ENCODE assay signal across 7 mouse cellular contexts in the genomic region with DNA sequence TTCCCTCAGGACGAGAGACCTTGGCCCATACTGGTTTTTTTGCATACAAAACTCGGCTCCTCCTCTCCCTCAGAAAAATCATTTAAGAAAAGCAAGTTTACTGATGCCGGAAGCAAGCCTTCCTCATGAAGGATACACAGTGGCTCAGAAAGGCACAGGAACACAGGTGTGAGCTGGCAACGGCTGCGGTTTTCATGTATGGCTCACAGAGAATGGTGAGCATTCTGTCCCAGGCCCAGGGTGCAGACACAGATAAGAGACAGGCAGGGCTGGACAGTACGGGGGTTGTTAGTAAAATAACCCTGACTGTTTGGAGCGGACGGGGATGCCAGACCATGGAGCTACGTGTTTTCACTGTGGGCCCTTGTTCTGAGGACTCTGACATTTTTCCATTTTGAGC. TPM values are rescaled to one million over a fixed set of nuclear protein-coding genes. Genes with fewer than 3 reads are reported as not detected.
DNase-seq lines count a peak whose midpoint lies in the region; ATAC-seq lines count a peak whose summit lies in the region.

No protein-coding gene starts in this region.

- H3K27ac ChIP-seq in limb, embryonic 13.5 days = 0 out of 2 replicates have a peak overlapping the region, but pooled peaks have one; percentile 45
- no peak overlapping the region for H3K27ac ChIP-seq in limb, embryonic 10.5 days
- peak overlapping the region; percentile 48 for H3K27ac ChIP-seq in forebrain, embryonic 16.5 days (ENCODE audit: low read length)
- H3K27ac ChIP-seq in stomach, embryonic 15.5 days = no peak overlapping the region

- no peak for DNase-seq in limb, embryonic 10.5 days (ENCODE audit: low spot score)
- DNase-seq in brain, adult 2 months (ENCODE audit: low read depth, low spot score) = peak; percentile 52
- DNase-seq in ovary, postnatal 36 days (ENCODE audit: low spot score) = no peak
- DNase-seq in layer of hippocampus, adult 9-10 months (ENCODE audit: low spot score) = no peak

- H3K4me2 ChIP-seq in limb, embryonic 13.5 days (replicated peaks) = no peak overlapping the region
- no peak overlapping the region for H3K4me2 ChIP-seq in forebrain, embryonic 16.5 days (ENCODE audit: low read length)
- no peak overlapping the region for H3K4me2 ChIP-seq in stomach, embryonic 15.5 days

- H3K9ac ChIP-seq in limb, embryonic 13.5 days = no peak overlapping the region
- H3K9ac ChIP-seq in forebrain, embryonic 16.5 days (replicated peaks; ENCODE audit: low read depth, low read length) = 0 out of 2 replicates have a peak overlapping the region, but pooled peaks have one; percentile 30
- H3K9ac ChIP-seq in stomach, embryonic 15.5 days = no peak overlapping the region

- H3K36me3 ChIP-seq in limb, embryonic 13.5 days = peaks cover 16% of the 10 kb centered on the region
- H3K36me3 ChIP-seq in limb, embryonic 10.5 days = peaks cover 20% of the 10 kb centered on the region
- no peaks in the 10 kb centered on the region for H3K36me3 ChIP-seq in forebrain, embryonic 16.5 days (ENCODE audit: control insufficient read depth, insufficient read depth)
- peaks cover under 1% of the 10 kb centered on the region; the same call in 1 of the 2 replicates for H3K36me3 ChIP-seq in stomach, embryonic 15.5 days

- WGBS in limb, embryonic 13.5 days = 78% methylated on average over 9 of the region's 9 CpGs
- 88% methylated on average over 9 of the region's 9 CpGs for WGBS in limb, embryonic 10.5 days
- 70% methylated on average over 9 of the region's 9 CpGs for WGBS in forebrain, embryonic 16.5 days
- 71% methylated on average over 9 of the region's 9 CpGs for WGBS in stomach, embryonic 15.5 days

- no peak for ATAC-seq in limb, embryonic 13.5 days (ENCODE audit: low FRiP score, low read depth)
- ATAC-seq in forebrain, embryonic 16.5 days = no peak
- ATAC-seq in stomach, embryonic 15.5 days (ENCODE audit: insufficient read depth, low FRiP score, low read depth) = peak; percentile 53

- H3K4me3 ChIP-seq in limb, embryonic 13.5 days = no peak overlapping the region
- H3K4me3 ChIP-seq in limb, embryonic 10.5 days = no peak overlapping the region
- no peak overlapping the region for H3K4me3 ChIP-seq in forebrain, embryonic 16.5 days (replicated peaks; ENCODE audit: low read length)
- no peak overlapping the region for H3K4me3 ChIP-seq in stomach, embryonic 15.5 days (replicated peaks)

- no peaks in the 10 kb centered on the region for H3K9me3 ChIP-seq in limb, embryonic 13.5 days
- no peaks in the 10 kb centered on the region for H3K9me3 ChIP-seq in limb, embryonic 10.5 days (replicated peaks)
- H3K9me3 ChIP-seq in forebrain, embryonic 16.5 days (ENCODE audit: control insufficient read depth, low read length) = no peaks in the 10 kb centered on the region
- no peaks in the 10 kb centered on the region for H3K9me3 ChIP-seq in stomach, embryonic 15.5 days

- no peaks in the 10 kb centered on the region for H3K27me3 ChIP-seq in limb, embryonic 13.5 days
- H3K27me3 ChIP-seq in limb, embryonic 10.5 days (ENCODE audit: low read depth, poor library complexity, severe bottlenecking) = no peaks in the 10 kb centered on the region
- no peaks in the 10 kb centered on the region for H3K27me3 ChIP-seq in forebrain, embryonic 16.5 days (replicated peaks; ENCODE audit: control insufficient read depth, insufficient read depth, low read length)
- H3K27me3 ChIP-seq in stomach, embryonic 15.5 days (replicated peaks) = no peaks in the 10 kb centered on the region

- H3K4me1 ChIP-seq in limb, embryonic 13.5 days = peaks cover 41% of the 10 kb centered on the region
- peaks cover 43% of the 10 kb centered on the region for H3K4me1 ChIP-seq in limb, embryonic 10.5 days
- H3K4me1 ChIP-seq in forebrain, embryonic 16.5 days (replicated peaks; ENCODE audit: control insufficient read depth, insufficient read depth, low read length) = peaks cover 34% of the 10 kb centered on the region
- H3K4me1 ChIP-seq in stomach, embryonic 15.5 days = peaks cover 27% of the 10 kb centered on the region; the same call in 1 of the 2 replicates

RNA-seq across cellular contexts. Expression of gene Setd7, which starts 6.6 kb away (rescaled TPM):
- 4.9 and 5.1 TPM in 2 replicates for polyA plus RNA-seq in limb, embryonic 13.5 days (2015; fragmentation: Nextera tagmentation; extraction: Ambion mirVana)
- polyA plus RNA-seq in limb, embryonic 10.5 days (2016; fragmentation: Nextera tagmentation; extraction: Ambion mirVana) = 2.7 and 4.8 TPM in 2 replicates
- 4.2 and 4.5 TPM in 2 replicates for polyA plus RNA-seq in forebrain, embryonic 16.5 days (2015; fragmentation: Nextera tagmentation; extraction: Ambion mirVana)
- polyA plus RNA-seq in stomach, embryonic 15.5 days (2015; fragmentation: Nextera tagmentation; extraction: Ambion mirVana) = 3.6 and 5.0 TPM in 2 replicates

Comparison
In these comparisons a context has a peak if more than half of its experiments do, and no peak if none do; other contexts are left out.
1. H3K27ac ChIP-seq: peak in limb, embryonic 13.5 days (single experiment) and forebrain, embryonic 16.5 days (single experiment); none in limb, embryonic 10.5 days (single experiment) and stomach, embryonic 15.5 days (single experiment).